Mouse (Mus musculus) liver, postnatal 0 days (tissue): ENCODE measurements around the gene C4b. TPM values are rescaled to one million over a fixed set of nuclear protein-coding genes. Genes with fewer than 3 reads are reported as not detected.

Experiments
- ATAC-seq: fragments of 200-750 bp; cut with Nextera tagmentation; 2 replicates; pipeline ENCODE4 v1.8.0; 2017; ENCODE audit warnings: mild to moderate bottlenecking, moderate library complexity
- DNase-seq: peaks from one replicate; pipeline ENCODE4 v3.0.0-alpha.2; 2016
- H3K27ac ChIP-seq: fragments of 300-500 bp; sonication (generic); 2 replicates; pipeline ENCODE4 v1.5.1; 2014; ENCODE audit warnings: antibody characterized with exemption, moderate library complexity, mild to moderate bottlenecking, low read depth
- H3K27me3 ChIP-seq: fragments of 300-500 bp; sonication (generic); 2 replicates; pipeline ENCODE4 v1.6.1; 2014; ENCODE audit warnings: low read length, control low read depth, mixed read lengths; ENCODE audit not compliant: insufficient read depth
- H3K36me3 ChIP-seq: fragments of 300-500 bp; sonication (generic); replicated peaks from 2 replicates; pipeline ENCODE4 v1.6.1; 2014; ENCODE audit warnings: mild to moderate bottlenecking, control low read depth, low read length, moderate library complexity, mixed read lengths; ENCODE audit not compliant: insufficient read depth
- H3K4me1 ChIP-seq: fragments of 300-500 bp; sonication (generic); 2 replicates; pipeline ENCODE4 v1.6.1; 2014; ENCODE audit warnings: antibody characterized with exemption, mild to moderate bottlenecking, control low read depth; ENCODE audit not compliant: insufficient read depth
- H3K4me2 ChIP-seq: fragments of 300-500 bp; sonication (generic); 2 replicates; pipeline ENCODE4 v1.6.1; 2014; ENCODE audit warnings: low read depth, mild to moderate bottlenecking, low read length, moderate library complexity, mixed read lengths
- H3K4me3 ChIP-seq: fragments of 300-500 bp; sonication (generic); 2 replicates; pipeline ENCODE4 v1.5.1; 2014; ENCODE audit warnings: low read depth, low read length
- H3K9ac ChIP-seq: fragments of 300-500 bp; sonication (generic); replicated peaks from 2 replicates; pipeline ENCODE4 v1.6.1; 2014; ENCODE audit warnings: mild to moderate bottlenecking, moderate library complexity
- H3K9me3 ChIP-seq: fragments of 300-500 bp; sonication (generic); 2 replicates; pipeline ENCODE4 v1.6.1; 2016; ENCODE audit warnings: mild to moderate bottlenecking, control low read depth, low read length, mixed read lengths
- CTCF ChIP-seq: sonication (generic); IDR thresholded peaks from 2 replicates; pipeline ENCODE4 v1.5.1; 2016; ENCODE audit warnings: antibody characterized with exemption, low read depth
- EP300 ChIP-seq: IDR thresholded peaks from 2 replicates; pipeline ENCODE4 v1.6.1; 2016; ENCODE audit warnings: antibody characterized with exemption, low read depth, mild to moderate bottlenecking
- WGBS: fragments of 180-500 bp; shearing (Covaris S2); extraction: QIAGEN DNeasy Blood & Tissue Kit; methylation state at CpG from one replicate; pipeline ENCODE4 v1.1.7; 2014; ENCODE audit not compliant: insufficient replicate concordance; 5-methylcytosine and 5-hydroxymethylcytosine counted together
- microRNA-seq: library from miRNA; unstranded; fragments of <30 nt; microRNA quantifications from one replicate; pipeline ENCODE4, GENCODE M21; 2016
- polyA plus RNA-seq: library from polyadenylated mRNA; unstranded; fragments of >200 nt; fragmentation: Nextera tagmentation; extraction: Ambion mirVana; gene quantifications from 2 replicates; pipeline ENCODE4 v1.2.1, GENCODE M21; 2015

Gene C4b
- polyA plus RNA-seq, 1 experiment from 2014 or later, result 198 TPM

- TF ChIP-seq CTCF, result no peak
- H3K36me3 ChIP-seq, result no peaks in the 10 kb centered on the region
- ATAC-seq, result no peak
- no peak for DNase-seq
- no peak overlapping the region for H3K4me3 ChIP-seq
- 23% methylated on average over 17 of the region's 17 CpGs for WGBS
- H3K4me2 ChIP-seq, result no peak overlapping the region
- H3K4me1 ChIP-seq, result no peaks in the 10 kb centered on the region
- H3K9ac ChIP-seq, result no peak overlapping the region
- H3K27ac ChIP-seq, result no peak overlapping the region
- no peaks in the 10 kb centered on the region for H3K9me3 ChIP-seq
- H3K27me3 ChIP-seq, result peaks cover 38% of the 10 kb centered on the region
Measured at GRCm38 (mm10) chr17:34681132-34681571, 62.5 kb downstream of the C4b start.

- Histone ChIP-seq H3K4me2 (no peak overlapping the region), H3K27ac (no peak overlapping the region), H3K4me3 (no peak overlapping the region), H3K36me3 (no peaks in the 10 kb centered on the region), H3K9me3 (no peaks in the 10 kb centered on the region), H3K27me3 (peaks cover 38% of the 10 kb centered on the region), H3K9ac (no peak overlapping the region), H3K4me1 (no peaks in the 10 kb centered on the region)
- no peak for ATAC-seq
- TF ChIP-seq EP300, result no peak
- no peak for TF ChIP-seq CTCF
- 75% methylated on average over 4 of the region's 4 CpGs for WGBS
- DNase-seq, result no peak
Measured at GRCm38 (mm10) chr17:34680621-34681020, 63.1 kb downstream of the C4b start.

DNA sequence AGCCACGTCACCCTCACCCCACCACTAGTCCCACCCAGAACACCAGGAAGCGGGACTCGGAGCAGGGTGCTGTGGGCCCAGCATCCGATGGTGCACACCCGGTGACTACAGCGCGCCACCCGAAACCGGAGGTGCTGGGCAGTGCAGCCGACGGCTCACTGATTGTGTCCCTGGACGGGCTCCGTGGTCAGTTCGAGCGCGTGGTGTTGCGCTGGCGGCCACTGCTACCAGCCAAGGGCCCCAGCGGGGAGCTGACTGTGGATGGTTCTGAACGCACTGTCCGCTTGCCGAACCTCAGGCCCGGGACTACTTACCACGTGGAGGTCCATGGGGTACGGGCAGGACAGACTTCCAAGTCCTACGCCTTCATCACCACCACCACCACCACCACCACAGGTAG, 63.5 kb downstream of the C4b start:
- TF ChIP-seq EP300, result no peak
- TF ChIP-seq CTCF, result no peak
- Histone ChIP-seq H3K4me1 (no peaks in the 10 kb centered on the region), H3K36me3 (no peaks in the 10 kb centered on the region), H3K9me3 (no peaks in the 10 kb centered on the region), H3K4me3 (no peak overlapping the region), H3K4me2 (no peak overlapping the region), H3K9ac (no peak overlapping the region), H3K27me3 (peaks cover 38% of the 10 kb centered on the region), H3K27ac (no peak overlapping the region)
- DNase-seq, result no peak
- WGBS, result 74% methylated on average over 22 of the region's 26 CpGs
- no peak for ATAC-seq

Small RNA genes within 50 kb of the gene (microRNA-seq; reads per million reads assigned to microRNA genes)
- gene Gm27471, result not detected

Other genes starting within 250 kb of the C4b start
- not detected in 2 replicates for gene Btnl6, start 226.5 kb downstream of the C4b start, polyA plus RNA-seq
- 1.1 and 1.6 TPM in 2 replicates for gene Notch4, start 179.6 kb downstream of the C4b start, polyA plus RNA-seq
- 19.6 and 24.7 TPM in 2 replicates for gene Gpsm3, start 154.1 kb downstream of the C4b start, polyA plus RNA-seq
- gene Pbx2, start 152.6 kb downstream of the C4b start, polyA plus RNA-seq, result 3.6 and 4.9 TPM in 2 replicates
- gene Ager, start 146.0 kb downstream of the C4b start, polyA plus RNA-seq, result 1.4 and 1.9 TPM in 2 replicates
- 78.4 and 80.0 TPM in 2 replicates for gene Rnf5, start 140.2 kb downstream of the C4b start, polyA plus RNA-seq
- gene Agpat1, start 139.6 kb downstream of the C4b start, polyA plus RNA-seq, result 9.9 and 11.1 TPM in 2 replicates
- gene Egfl8, start 127.9 kb downstream of the C4b start, polyA plus RNA-seq, result 0.46 and 0.66 TPM in 2 replicates
- gene Ppt2, start 115.4 kb downstream of the C4b start, polyA plus RNA-seq, result 19.3 and 19.8 TPM in 2 replicates
- 0.05 TPM in 1 of 2 replicates, not detected in the other for gene Prrt1, start 114.3 kb downstream of the C4b start, polyA plus RNA-seq
- gene Fkbpl, start 99.1 kb downstream of the C4b start, polyA plus RNA-seq, result 5.6 and 5.8 TPM in 2 replicates
- gene Atf6b, start 96.7 kb downstream of the C4b start, polyA plus RNA-seq, result 12.9 and 13.0 TPM in 2 replicates
- 0.36 TPM in 2 replicates for gene Tnxb, start 73.3 kb downstream of the C4b start, polyA plus RNA-seq
- not detected in 2 replicates for gene Cyp21a1, start 60.7 kb upstream of the C4b start, polyA plus RNA-seq
- gene Stk19, start 93.1 kb upstream of the C4b start, polyA plus RNA-seq, result 12.6 and 13.1 TPM in 2 replicates
- 17.6 and 19.2 TPM in 2 replicates for gene Dxo, start 93.1 kb upstream of the C4b start, polyA plus RNA-seq
- 14.1 and 15.4 TPM in 2 replicates for gene Skiv2l, start 106.3 kb upstream of the C4b start, polyA plus RNA-seq
- 26.1 and 26.5 TPM in 2 replicates for gene Nelfe, start 106.5 kb upstream of the C4b start, polyA plus RNA-seq
- 744 and 847 TPM in 2 replicates for gene Cfb, start 118.6 kb upstream of the C4b start, polyA plus RNA-seq
- 0.33 and 0.46 TPM in 2 replicates for gene Zbtb12, start 135.6 kb upstream of the C4b start, polyA plus RNA-seq
- 0.25 TPM in 1 of 2 replicates, not detected in the other for gene Gm20547, start 138.2 kb upstream of the C4b start, polyA plus RNA-seq
- gene C2, start 154.4 kb upstream of the C4b start, polyA plus RNA-seq, result 35.7 and 37.3 TPM in 2 replicates
- gene Ehmt2, start 154.6 kb upstream of the C4b start, polyA plus RNA-seq, result 11.1 TPM in 2 replicates
- gene Slc44a4, start 170.6 kb upstream of the C4b start, polyA plus RNA-seq, result 3.5 and 3.6 TPM in 2 replicates
- gene Neu1, start 187.4 kb upstream of the C4b start, polyA plus RNA-seq, result 35.6 and 40.3 TPM in 2 replicates
- 0.06 and 0.12 TPM in 2 replicates for gene Hspa1b, start 215.4 kb upstream of the C4b start, polyA plus RNA-seq
- 0.28 TPM in 1 of 2 replicates, not detected in the other for gene Gm20481, start 226.0 kb upstream of the C4b start, polyA plus RNA-seq
- 0.46 and 0.59 TPM in 2 replicates for gene Hspa1a, start 228.3 kb upstream of the C4b start, polyA plus RNA-seq
- gene Hspa1l, start 228.8 kb upstream of the C4b start, polyA plus RNA-seq, result 0.18 TPM in 1 of 2 replicates, not detected in the other
- gene Lsm2, start 238.0 kb upstream of the C4b start, polyA plus RNA-seq, result 69.8 and 76.7 TPM in 2 replicates